Mouse (Mus musculus): Measurements from ENCODE around the gene Sulf2.

The Sulf2 gene

DNA sequence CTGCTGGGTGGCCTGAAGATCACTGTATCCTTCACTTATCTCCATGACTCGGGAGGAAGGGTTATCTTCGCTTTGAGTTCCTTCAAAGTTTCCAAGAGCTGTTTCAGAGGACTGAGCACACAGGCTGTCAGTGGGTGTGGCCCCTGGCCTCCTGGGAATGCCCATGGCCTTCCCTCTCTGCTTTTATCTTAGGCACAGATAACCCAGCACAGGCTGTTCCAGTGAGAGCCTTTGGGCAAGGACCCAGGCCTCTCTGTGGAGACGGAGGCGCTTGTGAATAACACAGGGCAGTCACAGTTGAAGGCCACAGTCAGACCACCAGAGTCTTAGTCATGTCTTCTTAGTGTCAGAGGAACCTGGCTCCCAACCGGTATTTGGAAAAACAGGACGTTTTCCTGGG lies 32.7 kb downstream of the Sulf2 start:
- no peak for DNase-seq (ENCODE audit: extremely low read depth, insufficient read length, low spot score)

DNA sequence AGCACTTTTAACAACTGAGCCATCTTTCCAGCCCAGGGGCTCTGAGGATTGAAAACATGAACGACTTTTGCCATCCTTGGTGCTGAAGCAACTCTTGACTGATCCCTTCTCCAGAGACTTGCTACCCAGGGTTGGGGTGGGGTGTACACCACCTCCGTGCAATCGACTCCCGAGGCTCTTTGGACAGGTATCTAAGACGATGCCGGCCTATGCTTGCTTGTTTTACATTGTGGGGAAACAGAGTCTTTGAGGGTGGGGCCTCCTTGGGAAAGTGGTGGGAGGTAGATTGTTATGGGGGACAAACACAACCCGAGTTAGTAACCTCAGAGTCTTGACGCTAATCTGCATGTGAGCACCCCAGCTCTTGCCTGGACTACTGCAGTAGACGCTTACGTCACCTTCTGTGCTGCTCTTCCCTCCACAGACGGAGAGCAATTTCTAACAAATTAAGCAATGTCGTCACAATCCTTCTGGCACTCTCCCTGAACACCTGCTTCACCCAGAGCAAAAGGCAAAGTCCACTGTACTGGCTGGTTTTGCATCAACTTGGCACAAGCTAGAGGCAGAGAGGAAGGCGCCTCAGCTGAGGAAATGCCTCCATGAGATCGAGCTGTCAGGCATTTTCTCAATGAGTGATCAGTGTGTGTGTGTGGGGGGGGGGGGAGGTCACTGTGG lies 33.6 kb downstream of the Sulf2 start:
- DNase-seq (ENCODE audit: extremely low read depth, insufficient read length, low spot score) = no peak

DNA sequence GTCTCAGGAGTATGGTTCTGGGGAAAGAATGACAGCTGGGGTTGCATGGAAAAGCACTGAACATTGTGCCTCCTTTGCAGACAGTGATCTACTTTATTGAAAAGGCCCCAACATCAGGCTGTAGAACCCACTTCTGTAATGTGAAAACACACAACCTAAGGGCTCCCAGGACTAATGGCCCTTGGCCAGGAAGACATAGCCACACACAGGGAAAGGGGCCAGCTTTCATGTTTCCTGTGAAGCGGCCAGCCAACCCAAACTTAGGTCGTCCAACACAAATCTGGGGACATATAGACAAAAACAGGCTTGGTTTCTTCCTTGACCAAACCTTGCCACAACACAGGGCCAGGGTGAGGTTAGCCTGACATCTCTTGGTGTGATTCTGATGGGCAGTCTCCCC lies 35.5 kb downstream of the Sulf2 start:
- DNase-seq (ENCODE audit: extremely low read depth, insufficient read length, low spot score) = no peak

DNA sequence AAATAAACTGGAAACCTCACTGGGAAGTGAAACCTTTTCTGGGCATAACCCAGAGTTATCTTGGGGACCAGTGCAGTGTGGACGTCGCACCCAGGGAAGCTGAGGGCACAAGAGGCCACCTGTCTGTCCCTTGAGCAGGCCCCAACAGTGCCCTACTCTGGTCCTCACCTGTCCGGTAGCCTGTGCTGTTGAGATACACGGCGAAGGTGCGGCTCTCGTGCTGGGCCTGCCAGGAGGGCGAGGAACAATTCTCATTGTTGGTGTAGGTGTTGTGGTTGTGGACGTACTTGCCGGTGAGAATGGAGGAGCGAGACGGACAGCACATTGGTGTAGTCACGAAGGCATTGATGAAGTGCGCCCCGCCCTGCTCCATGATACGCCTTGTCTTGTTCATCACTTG lies 38.8 kb downstream of the Sulf2 start:
- DNase-seq (ENCODE audit: extremely low read depth, insufficient read length, low spot score) = no peak

GRCm38 (mm10) chr2:166116278-166116608 lies 39.2 kb downstream of the Sulf2 start:
- no peak for DNase-seq (ENCODE audit: extremely low read depth, insufficient read length, low spot score)

DNA sequence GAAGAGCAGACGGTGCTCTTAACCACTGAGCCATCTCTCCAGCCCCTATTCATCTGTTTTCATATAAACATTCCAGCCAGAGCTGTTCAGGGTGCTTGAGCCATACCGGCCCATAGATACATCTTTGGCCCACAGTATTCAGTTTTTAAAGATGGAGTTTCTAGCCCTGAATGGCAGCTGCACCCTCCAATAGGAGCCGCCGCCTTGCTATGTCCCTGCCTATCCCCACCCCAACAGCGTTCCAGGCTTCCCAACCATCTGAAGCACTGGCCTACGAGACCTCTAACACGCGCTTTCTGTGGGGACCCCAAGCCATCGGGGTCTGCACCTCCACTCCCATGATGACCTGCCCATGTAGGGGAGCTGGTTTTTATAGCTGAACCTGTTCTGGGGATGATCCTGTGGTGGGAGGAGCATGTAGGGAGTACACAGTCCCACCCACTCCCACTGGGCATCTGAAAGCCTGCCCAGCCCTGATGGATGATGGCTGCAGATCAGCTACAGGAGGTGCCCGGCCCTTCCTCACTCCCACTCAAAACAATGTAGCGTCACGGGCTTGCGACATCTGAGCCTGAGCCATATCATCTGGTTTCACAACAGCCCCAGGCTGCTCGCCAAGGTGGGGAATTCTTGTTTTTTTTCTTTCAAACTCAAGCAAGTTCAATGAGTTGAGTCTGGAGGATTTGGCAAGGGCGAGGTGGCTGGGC lies 39.7 kb downstream of the Sulf2 start:
- DNase-seq (ENCODE audit: extremely low read depth, insufficient read length, low spot score) = peak; percentile 50

DNA sequence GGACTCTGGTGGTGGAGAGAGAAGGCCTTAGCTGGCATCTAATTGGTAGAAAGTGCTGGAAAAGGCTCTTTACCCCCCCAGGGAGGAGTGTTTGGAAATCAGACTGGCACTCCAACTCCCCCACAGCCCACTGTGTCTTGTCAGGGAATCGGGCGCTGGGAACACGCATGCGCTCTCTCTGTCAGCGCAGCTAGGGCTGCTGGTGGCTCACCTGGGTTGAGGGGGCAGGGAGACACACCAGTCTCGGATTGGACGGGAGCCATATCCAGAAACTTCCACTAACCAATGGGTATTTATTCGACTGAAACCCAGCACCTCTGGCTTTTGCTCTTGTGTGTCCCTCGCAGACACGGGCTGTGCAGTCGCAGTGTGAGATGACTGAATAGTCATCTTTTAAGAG lies 42.5 kb downstream of the Sulf2 start:
- DNase-seq (ENCODE audit: extremely low read depth, insufficient read length, low spot score) = no peak

DNA sequence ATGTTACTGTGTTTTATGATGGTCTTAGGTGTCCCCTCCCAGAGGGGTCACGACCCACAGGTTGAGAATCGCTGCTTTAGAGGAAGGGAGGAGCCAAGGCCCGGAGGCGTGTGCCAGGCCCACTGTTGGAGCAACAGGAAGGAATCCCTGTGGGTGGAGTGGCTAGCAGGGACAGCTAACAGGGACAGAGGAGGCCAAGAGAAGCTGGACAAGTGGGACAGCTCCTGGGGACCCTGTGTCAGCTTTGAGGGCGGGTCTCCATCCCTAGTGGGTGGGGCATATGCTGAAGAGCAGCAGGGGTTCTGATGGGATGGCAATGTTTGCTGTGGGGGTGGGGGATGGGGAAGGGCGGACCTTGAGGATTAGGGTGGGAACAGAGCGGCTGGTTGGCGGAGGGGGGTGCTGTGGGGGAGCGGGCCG lies 43.6 kb downstream of the Sulf2 start:
- DNase-seq (ENCODE audit: extremely low read depth, insufficient read length, low spot score) = no peak

- DNase-seq (ENCODE audit: extremely low read depth, insufficient read length, low spot score) = no peak
Observed at GRCm38 (mm10) chr2:166111238-166111637, 44.2 kb downstream of the Sulf2 start.

DNA sequence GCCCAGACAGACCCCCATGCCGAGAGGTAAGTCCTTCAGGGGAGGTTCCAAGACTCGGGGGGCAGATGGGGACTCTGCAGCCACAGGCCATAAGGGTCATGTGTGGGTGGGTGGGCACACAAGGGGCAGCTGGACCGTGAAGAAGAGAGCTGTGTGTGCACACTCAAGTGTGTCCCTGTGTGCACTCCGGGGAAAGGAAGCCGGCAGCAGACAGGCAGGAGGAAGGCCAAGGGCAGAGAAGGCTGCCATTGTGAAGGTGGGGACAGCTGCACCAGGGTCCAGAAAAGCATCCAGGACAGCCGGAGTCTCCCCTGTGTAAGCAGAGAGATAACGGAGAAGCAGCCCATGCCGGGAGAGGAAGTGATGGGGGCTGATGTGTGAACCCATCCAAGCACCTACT lies 44.7 kb downstream of the Sulf2 start:
- no peak for DNase-seq (ENCODE audit: extremely low read depth, insufficient read length, low spot score)

- DNase-seq (ENCODE audit: extremely low read depth, insufficient read length, low spot score) = peak; percentile 45
Observed at GRCm38 (mm10) chr2:166108326-166108725, 47.1 kb downstream of the Sulf2 start.

DNA sequence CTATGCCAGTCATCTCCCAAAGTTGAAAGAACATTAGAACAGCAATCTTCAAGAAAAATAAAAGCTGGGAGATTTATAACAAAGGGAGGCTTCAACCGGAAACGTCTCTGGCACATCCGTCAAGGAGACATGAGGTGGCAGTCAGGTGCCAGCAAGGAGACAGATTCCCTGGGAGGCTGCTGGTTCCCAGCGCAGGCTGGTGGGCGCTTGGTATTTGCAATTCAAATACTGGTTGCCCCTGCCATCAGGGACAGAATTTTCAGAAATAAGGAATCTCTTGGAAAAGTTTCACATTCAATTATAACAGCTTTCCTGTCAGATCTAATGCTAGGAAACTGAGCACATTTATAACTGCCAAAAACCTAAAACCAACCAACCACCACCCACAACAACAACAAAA lies 47.6 kb downstream of the Sulf2 start:
- no peak for DNase-seq (ENCODE audit: extremely low read depth, insufficient read length, low spot score)

- DNase-seq (ENCODE audit: extremely low read depth, insufficient read length, low spot score) = no peak
Observed at GRCm38 (mm10) chr2:166106631-166107030, 48.8 kb downstream of the Sulf2 start.

DNA sequence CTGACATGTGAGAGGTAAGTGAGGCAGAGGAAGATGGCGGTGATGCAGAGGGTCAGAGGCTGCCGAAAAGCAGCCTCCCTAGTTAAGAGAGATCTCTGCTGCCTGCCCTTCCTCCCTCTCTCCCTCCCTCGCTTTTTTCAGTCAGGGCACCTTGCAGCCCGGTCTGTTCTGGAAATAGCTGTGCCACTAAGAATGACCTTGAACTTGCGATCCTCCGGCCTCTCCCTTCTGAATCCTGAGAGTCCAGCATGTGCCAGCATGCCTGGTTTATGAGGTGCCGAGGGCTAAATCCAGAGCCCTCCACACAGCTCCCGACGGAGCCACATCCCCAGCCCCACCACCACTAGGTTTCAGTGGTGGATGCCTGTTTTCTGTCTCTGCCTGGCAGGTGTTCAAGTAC lies 49.6 kb downstream of the Sulf2 start:
- DNase-seq (ENCODE audit: extremely low read depth, insufficient read length, low spot score) = no peak

DNA sequence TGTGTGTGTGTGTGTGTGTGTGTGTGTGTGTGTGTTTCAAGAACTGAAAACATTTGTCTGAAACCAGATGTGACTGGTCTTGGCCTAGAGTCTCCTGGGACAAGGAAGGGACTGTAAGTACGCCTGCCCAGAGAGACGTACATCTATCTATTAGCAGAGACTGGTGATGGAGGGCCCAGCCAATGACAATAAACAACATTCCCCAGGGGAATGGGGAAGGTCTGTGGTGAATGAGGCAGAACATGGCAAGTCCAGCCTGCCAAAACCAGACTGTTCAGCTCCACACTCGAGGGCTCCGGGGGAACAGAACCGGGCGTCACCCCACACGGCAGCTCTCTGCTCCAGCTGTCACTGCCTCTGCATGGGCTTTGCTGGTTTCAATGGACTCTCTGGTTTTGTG lies 52.6 kb downstream of the Sulf2 start:
- DNase-seq (ENCODE audit: extremely low read depth, insufficient read length, low spot score) = peak; percentile 86

- DNase-seq (ENCODE audit: extremely low read depth, insufficient read length, low spot score) = no peak
Observed at GRCm38 (mm10) chr2:166100309-166101262, 54.9 kb downstream of the Sulf2 start.

- no peak for DNase-seq (ENCODE audit: extremely low read depth, insufficient read length, low spot score)
Observed at GRCm38 (mm10) chr2:166098292-166098933, 57.0 kb downstream of the Sulf2 start.

- DNase-seq (ENCODE audit: extremely low read depth, insufficient read length, low spot score) = no peak
Observed at GRCm38 (mm10) chr2:166097443-166098291, 57.8 kb downstream of the Sulf2 start.

GRCm38 (mm10) chr2:166096834-166097233 lies 58.6 kb downstream of the Sulf2 start:
- DNase-seq (ENCODE audit: extremely low read depth, insufficient read length, low spot score) = no peak

GRCm38 (mm10) chr2:166096300-166096699 lies 59.2 kb downstream of the Sulf2 start:
- DNase-seq (ENCODE audit: extremely low read depth, insufficient read length, low spot score) = no peak
